Comparison of ENCODE assay signal across 11 mouse cellular contexts in the genomic region with DNA sequence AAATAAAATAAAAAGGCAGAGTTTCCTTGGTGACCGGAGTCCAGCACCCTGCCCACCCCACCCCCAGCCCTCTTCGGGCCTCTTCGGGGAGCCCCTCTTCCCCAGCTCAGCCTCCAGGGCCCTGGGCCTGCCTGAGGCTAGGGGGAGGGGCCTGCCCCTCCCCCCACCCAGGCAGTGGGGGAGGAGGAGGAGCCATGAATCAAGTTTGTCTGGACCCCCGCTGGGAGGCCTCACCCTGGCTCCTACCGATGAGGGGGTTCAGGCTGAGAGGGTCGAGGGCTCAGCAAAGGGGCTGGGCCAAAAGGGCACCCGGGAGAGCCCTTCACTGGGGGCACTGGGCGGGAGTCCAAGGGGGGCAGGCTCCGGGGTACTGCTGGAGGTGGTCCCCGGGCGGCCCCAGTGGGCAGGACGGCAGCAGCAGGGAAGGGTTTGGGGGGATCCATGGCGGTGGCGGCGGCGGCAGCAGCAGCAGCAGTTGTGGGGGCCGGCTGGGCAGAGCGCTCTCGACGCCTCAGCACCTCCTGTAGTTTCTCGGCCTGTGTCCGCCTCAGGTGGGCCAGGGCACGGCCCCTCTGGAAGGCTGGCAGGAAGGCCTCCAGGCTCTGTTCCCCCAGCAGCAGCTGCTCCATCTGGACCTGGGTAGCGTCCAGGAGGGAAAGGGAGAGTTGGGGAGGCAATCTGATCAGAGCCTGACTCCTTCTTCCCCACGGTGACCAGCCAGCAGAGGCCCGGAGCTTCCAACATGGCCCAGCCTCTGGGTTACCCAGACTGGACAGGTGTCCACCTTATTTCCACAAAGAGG. TPM values are rescaled to one million over a fixed set of nuclear protein-coding genes. Genes with fewer than 3 reads are reported as not detected.
A peak's percentile ranks its signal among the peaks of the same experiment; 100 is the strongest.
DNase-seq lines count a peak whose midpoint lies in the region; ATAC-seq and TF ChIP-seq lines count a peak whose summit lies in the region.
"Had no signal": no experiment of that assay in that cellular context is flagged by ENCODE, and none has a peak within 500 bp of the region (broad histone marks: within the 10 kb centered on the region; RNA-seq: fewer than 3 reads in every experiment).

No protein-coding gene starts in this region.

- DNase-seq in forebrain, embryonic 11.5 days (ENCODE audit: low spot score), result no peak
- no peak for DNase-seq in forebrain, postnatal 0 days
- DNase-seq in layer of hippocampus, adult 2 months (ENCODE audit: low spot score in 2 of 2), result no peak
- no peak for DNase-seq in layer of hippocampus, adult 8-10 months (ENCODE audit: low spot score in 2 of 2)
- peak; percentile 57 for DNase-seq in R1 (ENCODE audit: low read depth, low spot score)
- peak; percentile 38 for DNase-seq in limb, embryonic 11.5 days (ENCODE audit: low spot score)
- no peak for DNase-seq in right cerebral cortex, postnatal 4 days
- DNase-seq in gastrocnemius, adult 18-20 months (ENCODE audit: low spot score), result no peak
- DNase-seq: gastrocnemius, postnatal 10 days; kidney, postnatal 36 days had no signal

- no peaks in the 10 kb centered on the region for H3K9me3 ChIP-seq in forebrain, embryonic 11.5 days (ENCODE audit: control insufficient read depth, low read length)
- H3K9me3 ChIP-seq in forebrain, postnatal 0 days (ENCODE audit: low read length), result no peaks in the 10 kb centered on the region
- no peaks in the 10 kb centered on the region for H3K9me3 ChIP-seq in limb, embryonic 11.5 days (ENCODE audit: control insufficient read depth, low read length)

- H3K4me3 ChIP-seq in forebrain, embryonic 11.5 days (ENCODE audit: low read depth, low read length), result no peak overlapping the region
- no peak overlapping the region for H3K4me3 ChIP-seq in forebrain, postnatal 0 days (ENCODE audit: low read depth, low read length)
- H3K4me3 ChIP-seq in layer of hippocampus, adult 2 months, result no peak overlapping the region
- no peak overlapping the region for H3K4me3 ChIP-seq in limb, embryonic 11.5 days (ENCODE audit: low read depth, low read length)
- H3K4me3 ChIP-seq: megakaryocyte, embryonic 14.5 days had no signal

- no peak for TF ChIP-seq CTCF in forebrain, postnatal 0 days (IDR thresholded peaks at IDR 0.05; ENCODE audit: low read depth)
- TF ChIP-seq CTCF in layer of hippocampus, adult 2 months (conservative IDR thresholded peaks at IDR 0.05), result no peak

- H3K4me1 ChIP-seq in forebrain, embryonic 11.5 days (replicated peaks; ENCODE audit: control insufficient read depth, insufficient read depth, low read length), result peaks cover 6% of the 10 kb centered on the region
- peaks cover 5% of the 10 kb centered on the region; the same call in 1 of the 2 replicates for H3K4me1 ChIP-seq in forebrain, postnatal 0 days (ENCODE audit: insufficient read depth)
- H3K4me1 ChIP-seq in limb, embryonic 11.5 days (ENCODE audit: control insufficient read depth, insufficient read depth, low read length), result peaks cover 10% of the 10 kb centered on the region

- no peaks in the 10 kb centered on the region; the same call in 1 of the 2 replicates for H3K36me3 ChIP-seq in forebrain, embryonic 11.5 days (ENCODE audit: control insufficient read depth, insufficient read depth, low read length)
- H3K36me3 ChIP-seq in forebrain, postnatal 0 days (ENCODE audit: insufficient read depth), result peaks cover 39% of the 10 kb centered on the region
- peaks cover 5% of the 10 kb centered on the region for H3K36me3 ChIP-seq in limb, embryonic 11.5 days (ENCODE audit: control insufficient read depth, insufficient read depth, low read length)

- WGBS in forebrain, embryonic 11.5 days, result 20% methylated on average over 24 of the region's 26 CpGs
- WGBS in forebrain, postnatal 0 days, result 23% methylated on average over 26 of the region's 26 CpGs
- WGBS in limb, embryonic 11.5 days, result 15% methylated on average over 26 of the region's 26 CpGs

- H3K4me2 ChIP-seq in forebrain, embryonic 11.5 days (ENCODE audit: low read depth, low read length, severe bottlenecking), result 0 out of 2 replicates have a peak overlapping the region, but pooled peaks have one; percentile 9
- H3K4me2 ChIP-seq in forebrain, postnatal 0 days (ENCODE audit: low read depth), result no peak overlapping the region
- H3K4me2 ChIP-seq in limb, embryonic 11.5 days (ENCODE audit: low read depth, severe bottlenecking), result peak overlapping the region; percentile 3; the same call in 1 of the 2 replicates

- ATAC-seq in forebrain, embryonic 11.5 days (replicated peaks; ENCODE audit: low FRiP score), result no peak
- ATAC-seq in forebrain, postnatal 0 days, result no peak
- no peak for ATAC-seq in limb, embryonic 11.5 days (ENCODE audit: insufficient number of reproducible peaks, low FRiP score, low TSS enrichment, low read depth)

- no peak overlapping the region for H3K27ac ChIP-seq in forebrain, embryonic 11.5 days (ENCODE audit: low read depth, low read length)
- H3K27ac ChIP-seq in forebrain, postnatal 0 days (ENCODE audit: low read depth, low read length), result no peak overlapping the region
- 0 out of 2 replicates have a peak overlapping the region, but pooled peaks have one; percentile 36 for H3K27ac ChIP-seq in layer of hippocampus, adult 2 months
- no peak overlapping the region for H3K27ac ChIP-seq in limb, embryonic 11.5 days (replicated peaks; ENCODE audit: low read depth, low read length)

- no peaks in the 10 kb centered on the region for H3K27me3 ChIP-seq in forebrain, embryonic 11.5 days (ENCODE audit: control insufficient read depth, insufficient read depth, low read length)
- H3K27me3 ChIP-seq in forebrain, postnatal 0 days (ENCODE audit: insufficient read depth, low read length), result no peaks in the 10 kb centered on the region
- no peaks in the 10 kb centered on the region for H3K27me3 ChIP-seq in limb, embryonic 11.5 days (ENCODE audit: control insufficient read depth, insufficient read depth, low read length)

- no peak overlapping the region for H3K9ac ChIP-seq in forebrain, embryonic 11.5 days (ENCODE audit: low read length)
- no peak overlapping the region for H3K9ac ChIP-seq in forebrain, postnatal 0 days
- peak overlapping the region; percentile 45; the same call in 1 of the 2 replicates for H3K9ac ChIP-seq in limb, embryonic 11.5 days (ENCODE audit: low read length)

RNA-seq across cellular contexts. Expression of a gene that starts 4.5 kb away (rescaled TPM):
- 13.3 and 14.2 TPM in 2 replicates for polyA plus RNA-seq in forebrain, embryonic 11.5 days (2014; fragmentation: Nextera tagmentation; extraction: Ambion mirVana)
- total RNA-seq in forebrain, postnatal 0 days (2014; rRNA removed), result 71.1 and 74.8 TPM in 2 replicates
- 31.1 and 34.2 TPM in 2 replicates for polyA plus RNA-seq in forebrain, postnatal 0 days (2015; fragmentation: Nextera tagmentation; extraction: Ambion mirVana)
- total RNA-seq in layer of hippocampus, adult 2 months (2021), result 10 to 100 TPM; 29.4 to 30.3 TPM
- 10 to 100 TPM; 26.0 to 29.5 (median 28.7) TPM for total RNA-seq in layer of hippocampus, adult 8-10 months (2022)
- polyA plus RNA-seq in limb, embryonic 11.5 days (2014; fragmentation: Nextera tagmentation; extraction: Ambion mirVana), result 10.0 and 10.7 TPM in 2 replicates
- under 1 TPM; 0.25 to 0.52 TPM for total RNA-seq in gastrocnemius, adult 18-20 months (2021)

RNA-seq across cellular contexts. Expression of a gene that starts 8.8 kb away (rescaled TPM):
- polyA plus RNA-seq in forebrain, embryonic 11.5 days (2014; fragmentation: Nextera tagmentation; extraction: Ambion mirVana), result 142 and 148 TPM in 2 replicates
- total RNA-seq in forebrain, postnatal 0 days (2014; rRNA removed), result 72.1 and 92.3 TPM in 2 replicates
- 68.0 and 69.6 TPM in 2 replicates for polyA plus RNA-seq in forebrain, postnatal 0 days (2015; fragmentation: Nextera tagmentation; extraction: Ambion mirVana)
- total RNA-seq in layer of hippocampus, adult 2 months (2021), result 10 to 100 TPM; 49.9 to 53.4 TPM
- 10 to 100 TPM; 46.6 to 64.1 (median 52.9) TPM for total RNA-seq in layer of hippocampus, adult 8-10 months (2022)
- polyA plus RNA-seq in limb, embryonic 11.5 days (2014; fragmentation: Nextera tagmentation; extraction: Ambion mirVana), result 156 and 157 TPM in 2 replicates
- 10 to 100 TPM; 28.2 to 35.7 TPM for total RNA-seq in gastrocnemius, adult 18-20 months (2021)

RNA-seq across cellular contexts. Expression of a gene that starts 9.5 kb away (rescaled TPM):
- polyA plus RNA-seq in forebrain, embryonic 11.5 days (2014; fragmentation: Nextera tagmentation; extraction: Ambion mirVana), result 26.2 and 27.1 TPM in 2 replicates
- 11.8 and 14.6 TPM in 2 replicates for total RNA-seq in forebrain, postnatal 0 days (2014; rRNA removed)
- polyA plus RNA-seq in forebrain, postnatal 0 days (2015; fragmentation: Nextera tagmentation; extraction: Ambion mirVana), result 50.1 and 52.3 TPM in 2 replicates
- 10 to 100 TPM; 39.1 to 43.1 TPM for total RNA-seq in layer of hippocampus, adult 2 months (2021)
- 10 to 100 TPM; 36.5 to 43.4 (median 38.6) TPM for total RNA-seq in layer of hippocampus, adult 8-10 months (2022)
- 33.3 and 34.1 TPM in 2 replicates for polyA plus RNA-seq in limb, embryonic 11.5 days (2014; fragmentation: Nextera tagmentation; extraction: Ambion mirVana)
- total RNA-seq in gastrocnemius, adult 18-20 months (2021), result 10 to 100 TPM; 26.7 to 28.1 TPM

RNA-seq across cellular contexts. Expression of a gene that starts 16.1 kb away (rescaled TPM):
- polyA plus RNA-seq in forebrain, embryonic 11.5 days (2014; fragmentation: Nextera tagmentation; extraction: Ambion mirVana), result 2.4 and 3.1 TPM in 2 replicates
- total RNA-seq in forebrain, postnatal 0 days (2014; rRNA removed), result 0.76 and 0.77 TPM in 2 replicates
- polyA plus RNA-seq in forebrain, postnatal 0 days (2015; fragmentation: Nextera tagmentation; extraction: Ambion mirVana), result 0.28 and 1.0 TPM in 2 replicates
- total RNA-seq in layer of hippocampus, adult 2 months (2021), result 1 to 10 TPM; 6.2 to 6.7 TPM
- 10 to 100 TPM in 2 of 4 experiments, 1 to 10 TPM in 2; 4.5 to 17.6 (median 11.8) TPM for total RNA-seq in layer of hippocampus, adult 8-10 months (2022)
- polyA plus RNA-seq in limb, embryonic 11.5 days (2014; fragmentation: Nextera tagmentation; extraction: Ambion mirVana), result 3.2 and 3.3 TPM in 2 replicates
- 10 to 100 TPM; 54.5 to 64.1 TPM for total RNA-seq in gastrocnemius, adult 18-20 months (2021)

RNA-seq across cellular contexts. Expression of a gene that starts 50.3 kb away (rescaled TPM):
- 11.2 and 14.9 TPM in 2 replicates for polyA plus RNA-seq in forebrain, embryonic 11.5 days (2014; fragmentation: Nextera tagmentation; extraction: Ambion mirVana)
- total RNA-seq in forebrain, postnatal 0 days (2014; rRNA removed), result 152 and 167 TPM in 2 replicates
- 143 and 171 TPM in 2 replicates for polyA plus RNA-seq in forebrain, postnatal 0 days (2015; fragmentation: Nextera tagmentation; extraction: Ambion mirVana)
- 10 to 100 TPM; 92.3 to 97.6 TPM for total RNA-seq in layer of hippocampus, adult 2 months (2021)
- 10 to 100 TPM; 84.7 to 93.8 (median 89.2) TPM for total RNA-seq in layer of hippocampus, adult 8-10 months (2022)
- 8.2 and 10.2 TPM in 2 replicates for polyA plus RNA-seq in limb, embryonic 11.5 days (2014; fragmentation: Nextera tagmentation; extraction: Ambion mirVana)
- total RNA-seq in gastrocnemius, adult 18-20 months (2021), result under 1 TPM; 0.18 to 0.40 TPM

Comparison
In these comparisons a context has a peak if more than half of its experiments do, and no peak if none do; other contexts are left out.
1. DNase-seq: peak in R1 (single experiment) and limb, embryonic 11.5 days (single experiment); none in forebrain, embryonic 11.5 days (single experiment), forebrain, postnatal 0 days (single experiment), layer of hippocampus, adult 2 months (0 of 2), layer of hippocampus, adult 8-10 months (0 of 2), right cerebral cortex, postnatal 4 days (single experiment) and gastrocnemius, adult 18-20 months (single experiment).
2. RNA of a gene that starts 4.5 kb away (total RNA-seq): 71.1 to 74.8 TPM in forebrain, postnatal 0 days, 29.4 to 30.3 TPM in layer of hippocampus, adult 2 months and 26.0 to 29.5 TPM in layer of hippocampus, adult 8-10 months; 0.25 to 0.52 TPM in gastrocnemius, adult 18-20 months; every median in the first group is over 10 times any median in the second.